Mouse (Mus musculus) forebrain, embryonic 10.5 days (tissue): ENCODE data around the gene Scp2. TPM values are rescaled to one million over a fixed set of nuclear protein-coding genes. Genes with fewer than 3 reads are reported as not detected.

Experiments
- DNase-seq: peaks from one replicate; pipeline ENCODE4 v3.0.0-alpha.2; 2017; ENCODE audit warnings: low spot score; ENCODE audit errors: extremely low spot score
- H3K27ac ChIP-seq: fragments of 300-500 bp; sonication (generic); 2 replicates; pipeline ENCODE4 v1.5.1; 2016; ENCODE audit warnings: mild to moderate bottlenecking
- H3K27me3 ChIP-seq: fragments of 300-500 bp; sonication (generic); 2 replicates; pipeline ENCODE4 v1.6.1; 2016; ENCODE audit warnings: mild to moderate bottlenecking; ENCODE audit not compliant: poor library complexity, severe bottlenecking
- H3K36me3 ChIP-seq: fragments of 300-500 bp; sonication (generic); replicated peaks from 2 replicates; pipeline ENCODE4 v1.6.1; 2016; ENCODE audit warnings: mild to moderate bottlenecking, moderate library complexity
- H3K4me1 ChIP-seq: fragments of 300-500 bp; sonication (generic); 2 replicates; pipeline ENCODE4 v1.6.1; 2016
- H3K4me3 ChIP-seq: fragments of 300-500 bp; sonication (generic); 2 replicates; pipeline ENCODE4 v1.5.1; 2016; ENCODE audit warnings: mild to moderate bottlenecking, moderate library complexity
- H3K9me3 ChIP-seq: fragments of 300-500 bp; sonication (generic); 2 replicates; pipeline ENCODE4 v1.6.1; 2016; ENCODE audit warnings: mild to moderate bottlenecking, moderate library complexity
- WGBS: fragments of 180-500 bp; shearing (Covaris S2); methylation state at CpG from one replicate; pipeline ENCODE4 v1.1.7; 2016; 5-methylcytosine and 5-hydroxymethylcytosine counted together
- polyA plus RNA-seq: library from polyadenylated mRNA; unstranded; fragments of >200 nt; fragmentation: Nextera tagmentation; extraction: Ambion mirVana; gene quantifications from 2 replicates; pipeline ENCODE4 v1.2.1, GENCODE M21; 2016

The Scp2 gene
- polyA plus RNA-seq, 1 experiment from 2014 or later, result 190 TPM

DNA sequence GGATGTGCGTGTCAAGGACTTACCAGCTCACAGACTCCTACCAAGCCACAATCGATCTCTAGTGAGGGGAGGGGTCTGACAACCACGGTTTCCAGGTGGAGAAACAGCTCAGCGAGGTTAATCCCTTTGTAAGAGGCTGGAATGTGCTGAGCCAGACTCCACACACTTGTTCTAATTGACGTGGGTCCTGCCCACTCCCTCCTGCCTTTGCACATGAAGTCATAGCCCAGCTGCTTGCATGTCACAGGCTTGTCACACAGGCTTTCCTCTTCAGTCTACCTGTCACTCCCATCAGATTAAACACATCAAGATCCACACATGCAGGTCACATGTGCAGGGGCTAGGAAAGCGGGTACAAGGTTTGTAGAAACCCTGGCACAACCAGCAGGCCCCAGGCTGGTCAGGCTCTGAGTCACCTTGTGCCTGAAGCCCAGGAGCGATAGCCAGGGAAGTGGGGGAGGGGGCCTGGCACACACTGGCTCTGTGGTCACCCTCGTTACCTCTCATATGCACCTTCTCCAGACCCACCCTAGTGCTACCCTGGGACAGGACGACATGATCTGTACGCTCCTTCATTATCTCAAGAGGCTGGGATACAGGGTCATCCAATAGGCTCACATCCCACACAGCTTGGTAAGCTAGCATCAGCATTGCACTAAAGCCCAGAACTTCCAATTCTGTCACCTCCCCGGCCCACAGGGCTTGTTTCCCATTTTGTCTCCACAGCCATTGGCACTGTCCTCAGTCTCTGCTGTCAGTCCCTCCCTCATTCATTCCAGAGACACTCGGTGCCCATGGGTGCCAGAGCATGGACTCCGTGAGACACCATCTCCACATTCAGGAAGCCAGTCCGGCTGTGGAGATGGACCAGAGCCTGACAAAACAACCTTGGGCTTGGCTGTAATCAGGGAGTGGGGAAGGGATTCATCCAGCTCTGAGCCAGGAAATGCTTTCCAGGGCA, 125.6 kb downstream of the Scp2 start:
- no peaks in the 10 kb centered on the region for H3K36me3 ChIP-seq
- H3K4me3 ChIP-seq, result no peak overlapping the region
- DNase-seq, result no peak
- peaks cover 17% of the 10 kb centered on the region; the same call in 1 of the 2 replicates for H3K27me3 ChIP-seq
- WGBS, result 45% methylated on average over 14 of the region's 14 CpGs
- H3K4me1 ChIP-seq, result peaks cover 24% of the 10 kb centered on the region
- no peaks in the 10 kb centered on the region for H3K9me3 ChIP-seq
- H3K27ac ChIP-seq, result 0 out of 2 replicates have a peak overlapping the region, but pooled peaks have one; percentile 3

- Histone ChIP-seq H3K27me3 (peaks cover 14% of the 10 kb centered on the region; the same call in 1 of the 2 replicates), H3K27ac (0 out of 2 replicates have a peak overlapping the region, but pooled peaks have one; percentile 2), H3K4me1 (peaks cover 24% of the 10 kb centered on the region), H3K4me3 (no peak overlapping the region), H3K9me3 (no peaks in the 10 kb centered on the region), H3K36me3 (no peaks in the 10 kb centered on the region)
- DNase-seq, result no peak
- 62% methylated on average over 10 of the region's 10 CpGs for WGBS
Measured at GRCm38 (mm10) chr4:108018241-108018923, 126.4 kb downstream of the Scp2 start.

DNA sequence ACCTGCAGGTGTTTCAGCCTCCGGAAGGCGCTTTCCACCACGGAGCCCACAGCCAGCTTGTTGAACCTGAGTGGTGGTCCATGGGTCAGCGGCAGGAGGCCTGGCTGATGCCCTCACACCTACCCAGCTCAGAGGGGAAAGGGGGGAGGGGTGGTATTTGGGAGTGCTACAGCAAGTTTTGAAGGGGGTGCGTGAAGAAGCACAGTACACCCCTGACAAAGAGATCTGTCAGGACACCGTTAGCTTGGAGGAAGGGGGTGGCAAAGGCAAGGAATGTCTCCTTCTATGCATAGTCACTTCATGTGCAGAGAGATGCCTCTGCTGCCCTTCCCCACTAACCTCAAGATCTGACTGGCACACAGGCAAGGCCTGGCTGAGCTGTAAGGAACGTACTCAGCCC, 127.0 kb downstream of the Scp2 start:
- WGBS, result 87% methylated on average over 7 of the region's 7 CpGs
- Histone ChIP-seq H3K27ac (no peak overlapping the region), H3K4me1 (peaks cover 24% of the 10 kb centered on the region), H3K27me3 (peaks cover 14% of the 10 kb centered on the region; the same call in 1 of the 2 replicates), H3K4me3 (no peak overlapping the region), H3K36me3 (no peaks in the 10 kb centered on the region), H3K9me3 (no peaks in the 10 kb centered on the region)
- no peak for DNase-seq

DNA sequence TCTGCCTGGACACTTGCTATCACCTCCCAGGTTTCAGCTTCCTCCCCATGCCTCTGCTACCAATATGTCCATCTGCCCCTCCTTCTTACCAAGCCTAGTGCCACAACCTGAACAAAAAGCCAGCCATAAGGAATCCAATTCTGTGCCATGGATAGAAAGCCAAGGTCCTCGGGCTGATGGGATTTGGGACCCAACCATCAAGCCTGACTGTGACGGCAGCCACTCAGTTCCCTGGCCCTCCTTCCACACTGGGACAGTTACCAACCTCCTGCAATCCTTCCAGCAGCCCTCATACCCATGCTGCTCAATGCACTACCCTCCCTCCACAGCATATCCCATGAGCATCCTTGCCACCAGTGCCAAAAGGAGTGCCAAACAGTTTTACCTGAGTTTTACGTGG, 128.5 kb downstream of the Scp2 start:
- Histone ChIP-seq H3K4me3 (no peak overlapping the region), H3K27me3 (peaks cover 10% of the 10 kb centered on the region; the same call in 1 of the 2 replicates), H3K36me3 (no peaks in the 10 kb centered on the region), H3K4me1 (peaks cover 24% of the 10 kb centered on the region), H3K27ac (no peak overlapping the region), H3K9me3 (no peaks in the 10 kb centered on the region)
- DNase-seq, result no peak
- 91% methylated on average over 3 of the region's 3 CpGs for WGBS

- Histone ChIP-seq H3K9me3 (no peaks in the 10 kb centered on the region), H3K27ac (no peak overlapping the region), H3K4me3 (no peak overlapping the region), H3K27me3 (peaks cover 4% of the 10 kb centered on the region; the same call in 1 of the 2 replicates), H3K36me3 (no peaks in the 10 kb centered on the region), H3K4me1 (peaks cover 24% of the 10 kb centered on the region)
- 67% methylated on average over 14 of the region's 14 CpGs for WGBS
- no peak for DNase-seq
Measured at GRCm38 (mm10) chr4:108015067-108015765, 129.6 kb downstream of the Scp2 start.

- H3K27ac ChIP-seq, result 0 out of 2 replicates have a peak overlapping the region, but pooled peaks have one; percentile 12
- no peaks in the 10 kb centered on the region for H3K36me3 ChIP-seq
- H3K4me3 ChIP-seq, result no peak overlapping the region
- no peak for DNase-seq
- no peaks in the 10 kb centered on the region for H3K27me3 ChIP-seq
- 71% methylated on average over 2 of the region's 2 CpGs for WGBS
- H3K4me1 ChIP-seq, result peaks cover 21% of the 10 kb centered on the region
- H3K9me3 ChIP-seq, result no peaks in the 10 kb centered on the region
Measured at GRCm38 (mm10) chr4:108014466-108014865, 130.3 kb downstream of the Scp2 start.

- DNase-seq, result no peak
- H3K4me1 ChIP-seq, result no peaks in the 10 kb centered on the region
- H3K27me3 ChIP-seq, result no peaks in the 10 kb centered on the region
- no peaks in the 10 kb centered on the region for H3K36me3 ChIP-seq
- no peak overlapping the region for H3K4me3 ChIP-seq
- H3K27ac ChIP-seq, result no peak overlapping the region
- H3K9me3 ChIP-seq, result no peaks in the 10 kb centered on the region
- 88% methylated on average over 8 of the region's 8 CpGs for WGBS
Measured at GRCm38 (mm10) chr4:108008541-108008940, 136.3 kb downstream of the Scp2 start.

DNA sequence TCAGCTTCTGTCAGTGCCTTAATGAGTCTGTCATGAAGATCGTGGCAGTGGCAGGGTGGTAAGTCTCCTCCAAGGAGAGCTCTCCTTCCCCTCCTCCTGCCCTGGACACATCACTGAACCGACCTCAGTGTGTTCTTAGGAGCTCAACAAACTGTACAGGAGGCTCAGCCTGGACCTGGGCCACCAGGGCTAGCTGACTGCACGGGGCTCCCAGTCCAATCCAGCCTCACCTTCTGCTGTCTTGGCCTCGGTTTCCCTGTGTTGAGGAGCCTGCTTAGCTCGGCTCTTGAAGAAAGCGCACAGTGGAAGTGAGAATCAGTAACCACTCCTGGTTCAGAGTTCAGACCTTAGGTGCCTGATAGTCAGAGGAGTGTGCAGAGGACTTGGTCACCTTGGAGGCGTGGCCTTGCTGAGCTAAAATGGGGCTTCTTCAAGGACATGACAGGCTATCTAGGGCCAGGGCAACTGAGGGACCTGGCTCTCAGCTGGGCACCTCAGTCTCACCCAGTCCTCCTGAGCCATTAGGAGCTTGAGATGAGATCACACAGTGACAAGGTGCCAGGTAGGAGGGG, 137.2 kb downstream of the Scp2 start:
- no peaks in the 10 kb centered on the region for H3K36me3 ChIP-seq
- H3K4me1 ChIP-seq, result no peaks in the 10 kb centered on the region
- DNase-seq, result no peak
- no peak overlapping the region for H3K4me3 ChIP-seq
- no peaks in the 10 kb centered on the region for H3K9me3 ChIP-seq
- H3K27me3 ChIP-seq, result no peaks in the 10 kb centered on the region
- 85% methylated on average over 7 of the region's 7 CpGs for WGBS
- no peak overlapping the region for H3K27ac ChIP-seq

DNA sequence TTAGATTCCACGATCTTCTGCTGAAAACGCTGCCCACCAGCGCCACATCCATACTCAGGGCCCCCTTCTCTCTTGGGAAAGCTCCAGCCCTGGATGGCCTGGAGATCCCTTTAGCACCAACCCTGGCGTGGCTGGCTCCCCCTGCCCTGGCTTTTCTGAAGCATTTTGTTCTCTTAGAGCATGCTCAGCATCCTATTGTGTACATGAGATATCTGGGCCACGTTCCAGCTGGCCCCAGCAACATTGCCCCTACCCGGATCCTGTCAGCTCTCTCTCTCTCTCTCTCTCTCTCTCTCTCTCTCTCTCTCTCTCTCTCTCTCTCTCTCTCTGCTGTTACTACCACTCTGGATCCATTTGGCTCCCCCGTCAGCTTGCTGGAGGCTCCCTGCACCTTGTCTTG, 139.5 kb downstream of the Scp2 start:
- Histone ChIP-seq H3K27me3 (no peaks in the 10 kb centered on the region), H3K27ac (no peak overlapping the region), H3K4me3 (no peak overlapping the region), H3K36me3 (no peaks in the 10 kb centered on the region), H3K9me3 (no peaks in the 10 kb centered on the region), H3K4me1 (no peaks in the 10 kb centered on the region)
- no peak for DNase-seq
- WGBS, result 79% methylated on average over 7 of the region's 7 CpGs

GRCm38 (mm10) chr4:107999380-107999779, 145.4 kb downstream of the Scp2 start:
- peaks cover 11% of the 10 kb centered on the region for H3K4me1 ChIP-seq
- no peak overlapping the region for H3K4me3 ChIP-seq
- H3K27ac ChIP-seq, result no peak overlapping the region
- H3K36me3 ChIP-seq, result no peaks in the 10 kb centered on the region
- DNase-seq, result no peak
- H3K9me3 ChIP-seq, result no peaks in the 10 kb centered on the region
- WGBS, result 89% methylated on average over 1 of the region's 1 CpGs
- no peaks in the 10 kb centered on the region for H3K27me3 ChIP-seq

- WGBS, result 37% methylated on average over 11 of the region's 11 CpGs
- Histone ChIP-seq H3K4me3 (no peak overlapping the region), H3K27me3 (peaks cover 3% of the 10 kb centered on the region; the same call in 1 of the 2 replicates), H3K4me1 (peaks cover 11% of the 10 kb centered on the region), H3K9me3 (no peaks in the 10 kb centered on the region), H3K36me3 (no peaks in the 10 kb centered on the region), H3K27ac (no peak overlapping the region)
- no peak for DNase-seq
Measured at GRCm38 (mm10) chr4:107998641-107999332, 146.0 kb downstream of the Scp2 start.
